Mouse (Mus musculus) kidney, postnatal 10 days (tissue): ENCODE results near the gene Rbpj.

Experiments
- DNase-seq: peaks from one replicate; pipeline ENCODE4 v3.0.0; 2021; ENCODE audit warnings: mixed read lengths

The Rbpj gene

GRCm38 (mm10) chr5:53553281-53553680, 87.3 kb downstream of the Rbpj start:
- no peak for DNase-seq

GRCm38 (mm10) chr5:53554180-53554579, 88.2 kb downstream of the Rbpj start:
- DNase-seq: no peak

- DNase-seq: no peak
These were observed 89.0 kb downstream of the Rbpj start for GRCm38 (mm10) chr5:53554926-53555325.

- no peak for DNase-seq
These were observed 89.5 kb downstream of the Rbpj start for GRCm38 (mm10) chr5:53555474-53555873.

GRCm38 (mm10) chr5:53555929-53556328, 90.0 kb downstream of the Rbpj start:
- DNase-seq: no peak

- no peak for DNase-seq
These were observed 91.8 kb downstream of the Rbpj start for GRCm38 (mm10) chr5:53557544-53558260.

- no peak for DNase-seq
These were observed 95.2 kb downstream of the Rbpj start for GRCm38 (mm10) chr5:53561160-53561559.

GRCm38 (mm10) chr5:53564309-53564708, 98.4 kb downstream of the Rbpj start:
- DNase-seq: no peak

GRCm38 (mm10) chr5:53565213-53565794, 99.4 kb downstream of the Rbpj start:
- no peak for DNase-seq

- DNase-seq: no peak
These were observed 100.6 kb downstream of the Rbpj start for GRCm38 (mm10) chr5:53566485-53567083.

- no peak for DNase-seq
These were observed 106.5 kb downstream of the Rbpj start for GRCm38 (mm10) chr5:53572496-53572895.

GRCm38 (mm10) chr5:53574883-53575442, 109.0 kb downstream of the Rbpj start:
- DNase-seq: no peak

GRCm38 (mm10) chr5:53577272-53577889, 111.4 kb downstream of the Rbpj start:
- no peak for DNase-seq

GRCm38 (mm10) chr5:53584069-53584767, 118.3 kb downstream of the Rbpj start:
- DNase-seq: no peak

- no peak for DNase-seq
These were observed 122.6 kb downstream of the Rbpj start for GRCm38 (mm10) chr5:53588421-53589171.

GRCm38 (mm10) chr5:53589172-53589960, 123.4 kb downstream of the Rbpj start:
- DNase-seq: peak; percentile 98

- DNase-seq: peak; percentile 99
These were observed 124.3 kb downstream of the Rbpj start for GRCm38 (mm10) chr5:53590179-53590765.

- peak; percentile 52 for DNase-seq
These were observed 125.1 kb downstream of the Rbpj start for GRCm38 (mm10) chr5:53590875-53591682.

- DNase-seq: peak; percentile 12
These were observed 125.7 kb downstream of the Rbpj start for GRCm38 (mm10) chr5:53591683-53592050.
